Mouse (Mus musculus): ENCODE results near the gene Cpm. TPM values are rescaled to one million over a fixed set of nuclear protein-coding genes. Genes with fewer than 3 reads are reported as not detected.

Gene Cpm
- polyA plus RNA-seq, 1 experiment from 2014 or later = 28.9 TPM

- Histone ChIP-seq H3K9me3 (ENCODE audit: control insufficient read depth, low read length) (no peaks in the 10 kb centered on the region), H3K27me3 (ENCODE audit: control insufficient read depth, insufficient read depth, low read length) (no peaks in the 10 kb centered on the region), H3K4me1 (ENCODE audit: control insufficient read depth, insufficient read depth, low read length) (no peaks in the 10 kb centered on the region), H3K4me3 (ENCODE audit: low read length) (peak overlapping the region; percentile 19), H3K36me3 (ENCODE audit: control insufficient read depth, insufficient read depth, low read length) (no peaks in the 10 kb centered on the region), H3K4me2 (replicated peaks; ENCODE audit: low read depth, low read length) (peak overlapping the region; percentile 39), H3K9ac (ENCODE audit: low read depth, low read length) (no peak overlapping the region), H3K27ac (ENCODE audit: low read depth, low read length) (no peak overlapping the region)
- ATAC-seq (ENCODE audit: low FRiP score, low TSS enrichment) = 0 out of 2 replicates have a peak, but pooled peaks have one; percentile 50
- WGBS = 37% methylated on average over 20 of the region's 20 CpGs
Observed at GRCm38 (mm10) chr10:117675096-117676035, 46.1 kb downstream of the Cpm start.

GRCm38 (mm10) chr10:117676036-117676643 lies 46.8 kb downstream of the Cpm start:
- 0 out of 2 replicates have a peak, but pooled peaks have one; percentile 18 for ATAC-seq (ENCODE audit: low FRiP score, low TSS enrichment)
- no peak overlapping the region for H3K9ac ChIP-seq (ENCODE audit: low read depth, low read length)
- no peaks in the 10 kb centered on the region for H3K36me3 ChIP-seq (ENCODE audit: control insufficient read depth, insufficient read depth, low read length)
- H3K4me2 ChIP-seq (replicated peaks; ENCODE audit: low read depth, low read length) = peak overlapping the region; percentile 39
- no peaks in the 10 kb centered on the region for H3K4me1 ChIP-seq (ENCODE audit: control insufficient read depth, insufficient read depth, low read length)
- H3K9me3 ChIP-seq (ENCODE audit: control insufficient read depth, low read length) = no peaks in the 10 kb centered on the region
- H3K27me3 ChIP-seq (ENCODE audit: control insufficient read depth, insufficient read depth, low read length) = no peaks in the 10 kb centered on the region
- peak overlapping the region; percentile 19 for H3K4me3 ChIP-seq (ENCODE audit: low read length)
- no peak overlapping the region for H3K27ac ChIP-seq (ENCODE audit: low read depth, low read length)
- WGBS = 35% methylated on average over 19 of the region's 19 CpGs

- ATAC-seq (ENCODE audit: low FRiP score, low TSS enrichment) = 0 out of 2 replicates have a peak, but pooled peaks have one; percentile 52
- 33% methylated on average over 17 of the region's 17 CpGs for WGBS
- H3K4me1 ChIP-seq (ENCODE audit: control insufficient read depth, insufficient read depth, low read length) = no peaks in the 10 kb centered on the region
- no peaks in the 10 kb centered on the region for H3K27me3 ChIP-seq (ENCODE audit: control insufficient read depth, insufficient read depth, low read length)
- H3K27ac ChIP-seq (ENCODE audit: low read depth, low read length) = no peak overlapping the region
- peak overlapping the region; percentile 39 for H3K4me2 ChIP-seq (replicated peaks; ENCODE audit: low read depth, low read length)
- H3K36me3 ChIP-seq (ENCODE audit: control insufficient read depth, insufficient read depth, low read length) = no peaks in the 10 kb centered on the region
- no peaks in the 10 kb centered on the region for H3K9me3 ChIP-seq (ENCODE audit: control insufficient read depth, low read length)
- H3K9ac ChIP-seq (ENCODE audit: low read depth, low read length) = no peak overlapping the region
- H3K4me3 ChIP-seq (ENCODE audit: low read length) = peak overlapping the region; percentile 19
Observed at GRCm38 (mm10) chr10:117676644-117677313, 47.5 kb downstream of the Cpm start.

GRCm38 (mm10) chr10:117677494-117678236 lies 48.4 kb downstream of the Cpm start:
- Histone ChIP-seq H3K9me3 (ENCODE audit: control insufficient read depth, low read length) (no peaks in the 10 kb centered on the region), H3K9ac (ENCODE audit: low read depth, low read length) (no peak overlapping the region), H3K27ac (ENCODE audit: low read depth, low read length) (no peak overlapping the region), H3K27me3 (ENCODE audit: control insufficient read depth, insufficient read depth, low read length) (no peaks in the 10 kb centered on the region), H3K4me2 (replicated peaks; ENCODE audit: low read depth, low read length) (no peak overlapping the region), H3K36me3 (ENCODE audit: control insufficient read depth, insufficient read depth, low read length) (no peaks in the 10 kb centered on the region), H3K4me3 (ENCODE audit: low read length) (no peak overlapping the region), H3K4me1 (ENCODE audit: control insufficient read depth, insufficient read depth, low read length) (no peaks in the 10 kb centered on the region)
- 80% methylated on average over 13 of the region's 13 CpGs for WGBS
- ATAC-seq (ENCODE audit: low FRiP score, low TSS enrichment) = no peak

GRCm38 (mm10) chr10:117678357-117678756 lies 49.1 kb downstream of the Cpm start:
- no peak overlapping the region for H3K27ac ChIP-seq (ENCODE audit: low read depth, low read length)
- no peaks in the 10 kb centered on the region for H3K36me3 ChIP-seq (ENCODE audit: control insufficient read depth, insufficient read depth, low read length)
- no peak for ATAC-seq (ENCODE audit: low FRiP score, low TSS enrichment)
- no peaks in the 10 kb centered on the region for H3K4me1 ChIP-seq (ENCODE audit: control insufficient read depth, insufficient read depth, low read length)
- no peak overlapping the region for H3K9ac ChIP-seq (ENCODE audit: low read depth, low read length)
- no peaks in the 10 kb centered on the region for H3K27me3 ChIP-seq (ENCODE audit: control insufficient read depth, insufficient read depth, low read length)
- H3K4me2 ChIP-seq (replicated peaks; ENCODE audit: low read depth, low read length) = no peak overlapping the region
- H3K4me3 ChIP-seq (ENCODE audit: low read length) = no peak overlapping the region
- WGBS = 74% methylated on average over 5 of the region's 5 CpGs
- no peaks in the 10 kb centered on the region for H3K9me3 ChIP-seq (ENCODE audit: control insufficient read depth, low read length)

GRCm38 (mm10) chr10:117679029-117679686 lies 49.9 kb downstream of the Cpm start:
- Histone ChIP-seq H3K4me3 (ENCODE audit: low read length) (no peak overlapping the region), H3K27me3 (ENCODE audit: control insufficient read depth, insufficient read depth, low read length) (no peaks in the 10 kb centered on the region), H3K27ac (ENCODE audit: low read depth, low read length) (no peak overlapping the region), H3K4me2 (replicated peaks; ENCODE audit: low read depth, low read length) (no peak overlapping the region), H3K9me3 (ENCODE audit: control insufficient read depth, low read length) (no peaks in the 10 kb centered on the region), H3K36me3 (ENCODE audit: control insufficient read depth, insufficient read depth, low read length) (no peaks in the 10 kb centered on the region), H3K9ac (ENCODE audit: low read depth, low read length) (no peak overlapping the region), H3K4me1 (ENCODE audit: control insufficient read depth, insufficient read depth, low read length) (no peaks in the 10 kb centered on the region)
- no peak for ATAC-seq (ENCODE audit: low FRiP score, low TSS enrichment)
- WGBS = 85% methylated on average over 5 of the region's 5 CpGs

- Histone ChIP-seq H3K27me3 (ENCODE audit: control insufficient read depth, insufficient read depth, low read length) (no peaks in the 10 kb centered on the region), H3K4me3 (ENCODE audit: low read length) (no peak overlapping the region), H3K36me3 (ENCODE audit: control insufficient read depth, insufficient read depth, low read length) (no peaks in the 10 kb centered on the region), H3K4me2 (replicated peaks; ENCODE audit: low read depth, low read length) (no peak overlapping the region), H3K4me1 (ENCODE audit: control insufficient read depth, insufficient read depth, low read length) (no peaks in the 10 kb centered on the region), H3K27ac (ENCODE audit: low read depth, low read length) (no peak overlapping the region), H3K9me3 (ENCODE audit: control insufficient read depth, low read length) (no peaks in the 10 kb centered on the region), H3K9ac (ENCODE audit: low read depth, low read length) (no peak overlapping the region)
- 94% methylated on average over 14 of the region's 14 CpGs for WGBS
- ATAC-seq (ENCODE audit: low FRiP score, low TSS enrichment) = no peak
Observed at GRCm38 (mm10) chr10:117679963-117680473, 50.7 kb downstream of the Cpm start.

Data from kidney, embryonic 14.5 days (tissue).